9 mouse cellular contexts compared by ENCODE assay signal in genomic region chr4:137865221-137865641, GRCm38 (mm10). TPM values are rescaled to one million over a fixed set of nuclear protein-coding genes. Genes with fewer than 3 reads are reported as not detected.
DNase-seq lines count a peak whose midpoint lies in the region; ATAC-seq and TF ChIP-seq lines count a peak whose summit lies in the region.
"Had no signal": no experiment of that assay in that cellular context is flagged by ENCODE, and none has a peak within 500 bp of the region (broad histone marks: within the 10 kb centered on the region; RNA-seq: fewer than 3 reads in every experiment).

No protein-coding gene starts in this region.

- H3K27ac ChIP-seq in kidney, adult 2 months (ENCODE audit: insufficient read depth, low read depth, low read length): no peak overlapping the region
- no peak overlapping the region for H3K27ac ChIP-seq in embryonic facial prominence, embryonic 15.5 days (replicated peaks)
- peak overlapping the region; percentile 48 for H3K27ac ChIP-seq in intestine, embryonic 15.5 days
- H3K27ac ChIP-seq in midbrain, postnatal 0 days (ENCODE audit: low read depth, low read length): 0 out of 2 replicates have a peak overlapping the region, but pooled peaks have one; percentile 44
- H3K27ac ChIP-seq: liver, embryonic 14.5 days had no signal

- H3K36me3 ChIP-seq in kidney, adult 2 months (ENCODE audit: control insufficient read depth, insufficient read depth, low read length): no peaks in the 10 kb centered on the region
- H3K36me3 ChIP-seq in embryonic facial prominence, embryonic 15.5 days: no peaks in the 10 kb centered on the region
- no peaks in the 10 kb centered on the region for H3K36me3 ChIP-seq in intestine, embryonic 15.5 days
- H3K36me3 ChIP-seq in midbrain, postnatal 0 days (ENCODE audit: insufficient read depth, low read length): no peaks in the 10 kb centered on the region

- no peak overlapping the region for H3K9ac ChIP-seq in embryonic facial prominence, embryonic 15.5 days
- H3K9ac ChIP-seq in intestine, embryonic 15.5 days: peak overlapping the region; percentile 26
- peak overlapping the region; percentile 48; the same call in 1 of the 2 replicates for H3K9ac ChIP-seq in midbrain, postnatal 0 days (replicated peaks; ENCODE audit: low read length, poor library complexity, severe bottlenecking)
- H3K9ac ChIP-seq: liver, embryonic 14.5 days had no signal

- H3K27me3 ChIP-seq in kidney, adult 2 months (replicated peaks; ENCODE audit: control insufficient read depth, insufficient read depth, low read length): no peaks in the 10 kb centered on the region
- no peaks in the 10 kb centered on the region for H3K27me3 ChIP-seq in embryonic facial prominence, embryonic 15.5 days
- H3K27me3 ChIP-seq in intestine, embryonic 15.5 days (replicated peaks): no peaks in the 10 kb centered on the region
- no peaks in the 10 kb centered on the region for H3K27me3 ChIP-seq in midbrain, postnatal 0 days (ENCODE audit: insufficient read depth, low read length)

- no peak for ATAC-seq in embryonic facial prominence, embryonic 15.5 days (ENCODE audit: insufficient number of reproducible peaks, low FRiP score, low TSS enrichment, low read depth)
- ATAC-seq in intestine, embryonic 15.5 days: no peak
- no peak for ATAC-seq in midbrain, postnatal 0 days (ENCODE audit: low FRiP score)

- no peak overlapping the region for H3K4me3 ChIP-seq in kidney, adult 2 months (ENCODE audit: insufficient read depth, low read depth, low read length)
- H3K4me3 ChIP-seq in embryonic facial prominence, embryonic 15.5 days (replicated peaks): no peak overlapping the region
- H3K4me3 ChIP-seq in intestine, embryonic 15.5 days (replicated peaks): peak overlapping the region; percentile 10; the same call in 1 of the 2 replicates
- peak overlapping the region; percentile 13; the same call in 1 of the 2 replicates for H3K4me3 ChIP-seq in midbrain, postnatal 0 days (ENCODE audit: low read depth, low read length)

- H3K9me3 ChIP-seq in embryonic facial prominence, embryonic 15.5 days (replicated peaks): no peaks in the 10 kb centered on the region
- H3K9me3 ChIP-seq in intestine, embryonic 15.5 days: no peaks in the 10 kb centered on the region
- no peaks in the 10 kb centered on the region for H3K9me3 ChIP-seq in midbrain, postnatal 0 days (ENCODE audit: low read length)

- peak overlapping the region; percentile 19; the same call in 1 of the 2 replicates for H3K4me2 ChIP-seq in embryonic facial prominence, embryonic 15.5 days (replicated peaks)
- H3K4me2 ChIP-seq in intestine, embryonic 15.5 days (replicated peaks): peak overlapping the region; percentile 90
- H3K4me2 ChIP-seq in midbrain, postnatal 0 days (ENCODE audit: low read depth, low read length, poor library complexity, severe bottlenecking): peak overlapping the region; percentile 41

- WGBS in kidney, adult 2 months: 61% methylated on average over 10 of the region's 10 CpGs
- WGBS in embryonic facial prominence, embryonic 15.5 days: 41% methylated on average over 10 of the region's 10 CpGs
- 47% methylated on average over 10 of the region's 10 CpGs for WGBS in intestine, embryonic 15.5 days
- WGBS in midbrain, postnatal 0 days: 48% methylated on average over 10 of the region's 10 CpGs

- peaks cover 43% of the 10 kb centered on the region for H3K4me1 ChIP-seq in kidney, adult 2 months (ENCODE audit: control insufficient read depth, insufficient read depth, low read length)
- H3K4me1 ChIP-seq in embryonic facial prominence, embryonic 15.5 days: peaks cover 82% of the 10 kb centered on the region
- peaks cover 73% of the 10 kb centered on the region for H3K4me1 ChIP-seq in intestine, embryonic 15.5 days (replicated peaks)
- H3K4me1 ChIP-seq in midbrain, postnatal 0 days (ENCODE audit: insufficient read depth, low read length): peaks cover 34% of the 10 kb centered on the region

- peak; percentile 30 for DNase-seq in kidney, adult 2 months
- no peak for DNase-seq in kidney, postnatal 10 days
- DNase-seq in midbrain, postnatal 0 days (ENCODE audit: low spot score): no peak
- DNase-seq in T-cell, adult 2 months (ENCODE audit: low spot score): no peak
- no peak for DNase-seq in layer of hippocampus, adult 8-10 months (ENCODE audit: low spot score in 2 of 2)
- no peak for DNase-seq in cerebellum, adult 9-10 months

- no peak for TF ChIP-seq POLR2A in kidney, adult 2 months (IDR thresholded peaks at IDR 0.05; ENCODE audit: low read depth, low read length)

- TF ChIP-seq CTCF in kidney, adult 2 months (conservative IDR thresholded peaks at IDR 0.05; ENCODE audit: insufficient read depth, insufficient read length, low read depth, low read length): no peak
- TF ChIP-seq CTCF in midbrain, postnatal 0 days (IDR thresholded peaks at IDR 0.05): no peak

RNA-seq across cellular contexts. Expression of gene Ece1, which starts 3.2 kb away (rescaled TPM):
- 30.7 and 33.7 TPM in 2 replicates for polyA plus RNA-seq in kidney, adult 2 months (2012; rRNA removed)
- 65.5 and 74.6 TPM in 2 replicates for polyA plus RNA-seq in embryonic facial prominence, embryonic 15.5 days (2015; fragmentation: Nextera tagmentation; extraction: Ambion mirVana)
- 56.0 and 60.1 TPM in 2 replicates for polyA plus RNA-seq in intestine, embryonic 15.5 days (2015; fragmentation: Nextera tagmentation; extraction: Ambion mirVana)
- 36.3 and 51.9 TPM in 2 replicates for total RNA-seq in midbrain, postnatal 0 days (2014; rRNA removed)
- 23.2 and 23.7 TPM in 2 replicates for polyA plus RNA-seq in midbrain, postnatal 0 days (2015; fragmentation: Nextera tagmentation; extraction: Ambion mirVana)
- 10 to 100 TPM; 47.2 to 63.1 (median 53.9) TPM for total RNA-seq in layer of hippocampus, adult 8-10 months (2022)

Comparison
In these comparisons a context has a peak if more than half of its experiments do, and no peak if none do; other contexts are left out.
1. H3K27ac ChIP-seq: peak in intestine, embryonic 15.5 days (single experiment) and midbrain, postnatal 0 days (single experiment); none in kidney, adult 2 months (single experiment) and embryonic facial prominence, embryonic 15.5 days (single experiment).
2. H3K4me3 ChIP-seq: peak in intestine, embryonic 15.5 days (single experiment) and midbrain, postnatal 0 days (single experiment); none in kidney, adult 2 months (single experiment) and embryonic facial prominence, embryonic 15.5 days (single experiment).
3. H3K4me2 ChIP-seq: peak in every context shown above with its lines; median percentile 90 in intestine, embryonic 15.5 days; 41 in midbrain, postnatal 0 days; 19 in embryonic facial prominence, embryonic 15.5 days.